Mouse (Mus musculus): ENCODE data around the gene Tssk1. TPM values are rescaled to one million over a fixed set of nuclear protein-coding genes. Genes with fewer than 3 reads are reported as not detected.

The Tssk1 gene
- polyA plus RNA-seq, 1 experiment from 2014 or later, result not detected

Other genes starting within 250 kb of the Tssk1 start
- 5.5 and 7.7 TPM in 2 replicates for gene Ccdc74a, start 247.8 kb upstream of the Tssk1 start, polyA plus RNA-seq (2015; fragmentation: Nextera tagmentation; extraction: Ambion mirVana)
- 41.9 and 50.1 TPM in 2 replicates for gene Med15, start 161.3 kb upstream of the Tssk1 start, polyA plus RNA-seq (2015; fragmentation: Nextera tagmentation; extraction: Ambion mirVana)
- gene Klhl22, start 134.6 kb upstream of the Tssk1 start, polyA plus RNA-seq (2015; fragmentation: Nextera tagmentation; extraction: Ambion mirVana), result 76.1 and 89.5 TPM in 2 replicates
- gene Scarf2, start 96.9 kb upstream of the Tssk1 start, polyA plus RNA-seq (2015; fragmentation: Nextera tagmentation; extraction: Ambion mirVana), result 0.99 and 1.4 TPM in 2 replicates
- 0.86 and 1.5 TPM in 2 replicates for gene B830017H08Rik, start 61.1 kb upstream of the Tssk1 start, polyA plus RNA-seq (2015; fragmentation: Nextera tagmentation; extraction: Ambion mirVana)
- gene Car15, start 55.9 kb upstream of the Tssk1 start, polyA plus RNA-seq (2015; fragmentation: Nextera tagmentation; extraction: Ambion mirVana), result 4.7 and 5.5 TPM in 2 replicates
- 0.63 and 1.1 TPM in 2 replicates for gene Gm20518, start 2.6 kb upstream of the Tssk1 start, polyA plus RNA-seq (2015; fragmentation: Nextera tagmentation; extraction: Ambion mirVana)
- 108 and 110 TPM in 2 replicates for gene Dgcr2, start 4.3 kb downstream of the Tssk1 start, polyA plus RNA-seq (2015; fragmentation: Nextera tagmentation; extraction: Ambion mirVana)
- 0.17 TPM in 1 of 2 replicates, not detected in the other for gene Tssk2, start 4.4 kb downstream of the Tssk1 start, polyA plus RNA-seq (2015; fragmentation: Nextera tagmentation; extraction: Ambion mirVana)
- 57.2 and 60.8 TPM in 2 replicates for gene Ess2, start 17.1 kb downstream of the Tssk1 start, polyA plus RNA-seq (2015; fragmentation: Nextera tagmentation; extraction: Ambion mirVana)
- 0.30 TPM in 1 of 2 replicates, not detected in the other for gene Gsc2, start 20.8 kb downstream of the Tssk1 start, polyA plus RNA-seq (2015; fragmentation: Nextera tagmentation; extraction: Ambion mirVana)
- gene Slc25a1, start 34.0 kb downstream of the Tssk1 start, polyA plus RNA-seq (2015; fragmentation: Nextera tagmentation; extraction: Ambion mirVana), result 133 and 155 TPM in 2 replicates
- not detected in 2 replicates for gene Vpreb2, start 86.2 kb downstream of the Tssk1 start, polyA plus RNA-seq (2015; fragmentation: Nextera tagmentation; extraction: Ambion mirVana)
- gene Dgcr6, start 158.6 kb downstream of the Tssk1 start, polyA plus RNA-seq (2015; fragmentation: Nextera tagmentation; extraction: Ambion mirVana), result 145 and 156 TPM in 2 replicates
- gene Prodh, start 196.0 kb downstream of the Tssk1 start, polyA plus RNA-seq (2015; fragmentation: Nextera tagmentation; extraction: Ambion mirVana), result 4.1 and 4.2 TPM in 2 replicates
- gene Rtn4r, start 233.4 kb downstream of the Tssk1 start, polyA plus RNA-seq (2015; fragmentation: Nextera tagmentation; extraction: Ambion mirVana), result 21.7 and 24.4 TPM in 2 replicates